Mouse (Mus musculus) liver, embryonic 14.5 days (tissue): ENCODE data around the gene Sag. TPM values are rescaled to one million over a fixed set of nuclear protein-coding genes. Genes with fewer than 3 reads are reported as not detected.

Experiments
- ATAC-seq: fragments of 200-750 bp; cut with Nextera tagmentation; 2 replicates; pipeline ENCODE4 v1.8.0; 2017; ENCODE audit warnings: moderate number of reproducible peaks, mild to moderate bottlenecking, moderate library complexity; ENCODE audit not compliant: insufficient read depth
- DNase-seq, 3 experiments: peaks; one replicate each; pipeline ENCODE4 v3.0.0-alpha.2; 2012 to 2013; ENCODE audit warnings: low read depth in 3 of 3, low spot score in 3 of 3
- H3K27ac ChIP-seq: fragments of 300-500 bp; sonication (generic); 2 replicates; pipeline ENCODE4 v1.5.1; 2014; ENCODE audit warnings: moderate library complexity, mild to moderate bottlenecking, control low read depth, inconsistent platforms
- H3K27me3 ChIP-seq: fragments of 300-500 bp; sonication (generic); 2 replicates; pipeline ENCODE4 v1.6.1; 2014; ENCODE audit warnings: mild to moderate bottlenecking, low read length, moderate library complexity; ENCODE audit not compliant: control insufficient read depth, insufficient read depth
- H3K36me3 ChIP-seq: fragments of 300-500 bp; sonication (generic); replicated peaks from 2 replicates; pipeline ENCODE4 v1.6.1; 2014; ENCODE audit warnings: low read depth; ENCODE audit not compliant: control insufficient read depth, insufficient read depth
- H3K4me1 ChIP-seq, 2 experiments: fragments of 200-500 bp in 1 of 2; fragments of 300-500 bp in 1 of 2; sonication (generic) in 1 of 2; replicated peaks; 2 replicates each; pipeline ENCODE4 v1.6.1; 2012 to 2014; ENCODE audit warnings: antibody characterized with exemption in 1 of 2, inconsistent platforms in 1 of 2, low read length in 1 of 2; ENCODE audit not compliant: control insufficient read depth in 2 of 2, insufficient read depth in 2 of 2
- H3K4me2 ChIP-seq: fragments of 300-500 bp; sonication (generic); 2 replicates; pipeline ENCODE4 v1.6.1; 2014; ENCODE audit warnings: low read depth, mild to moderate bottlenecking, control low read depth, moderate library complexity
- H3K4me3 ChIP-seq, 2 experiments: fragments of 200-500 bp in 1 of 2; fragments of 300-500 bp in 1 of 2; sonication (generic) in 1 of 2; 2 replicates each; pipeline ENCODE4 v1.5.1; 2012 to 2014; ENCODE audit warnings: low read depth in 2 of 2, low read length in 2 of 2, mild to moderate bottlenecking in 2 of 2, control low read depth in 1 of 2, inconsistent platforms in 1 of 2, moderate library complexity in 1 of 2; ENCODE audit not compliant: insufficient read depth in 1 of 2
- H3K9ac ChIP-seq: fragments of 300-500 bp; sonication (generic); replicated peaks from 2 replicates; pipeline ENCODE4 v1.6.1; 2014; ENCODE audit warnings: mild to moderate bottlenecking, control low read depth, moderate library complexity
- H3K9me3 ChIP-seq: fragments of 300-500 bp; sonication (generic); 2 replicates; pipeline ENCODE4 v1.6.1; 2016; ENCODE audit warnings: low read length, mixed read lengths; ENCODE audit not compliant: control insufficient read depth
- CTCF ChIP-seq: IDR thresholded peaks from 2 replicates; pipeline ENCODE4 v1.5.1; 2016; ENCODE audit warnings: antibody characterized with exemption, low read depth, control low read depth
- EP300 ChIP-seq: IDR thresholded peaks from 2 replicates; pipeline ENCODE4 v1.6.1; 2016; ENCODE audit warnings: antibody characterized with exemption, low read depth
- WGBS: fragments of 180-500 bp; shearing (Covaris S2); extraction: QIAGEN DNeasy Blood & Tissue Kit; methylation state at CpG from one replicate; pipeline ENCODE4 v1.1.7; 2014; ENCODE audit not compliant: insufficient replicate concordance; 5-methylcytosine and 5-hydroxymethylcytosine counted together
- polyA plus RNA-seq, 2 experiments: library from polyadenylated mRNA; depleted of rRNA in 1 of 2; stranded (reverse) in 1 of 2; unstranded in 1 of 2; fragments of >200 nt; fragmentation: Nextera tagmentation in 1 of 2; extraction: Ambion mirVana in 1 of 2; gene quantifications; 2 replicates each; pipeline versions ENCODE4 v1.2.1 to v1.2.3; 2012 to 2014

Sag gene
- polyA plus RNA-seq, 2 experiments = 0.27 to 0.67 TPM

GRCm38 (mm10) chr1:87779204-87779785, 24.2 kb upstream of the Sag start:
- Histone ChIP-seq H3K27ac (no peak overlapping the region), H3K27me3 (no peaks in the 10 kb centered on the region), H3K4me3 (no peak overlapping the region), H3K9ac (no peak overlapping the region), H3K4me2 (no peak overlapping the region), H3K9me3 (no peaks in the 10 kb centered on the region), H3K4me1 (no peaks in the 10 kb centered on the region), H3K36me3 (peaks cover 82% of the 10 kb centered on the region)
- no peak for ATAC-seq
- DNase-seq = no peak
- no peak for TF ChIP-seq EP300
- 79% methylated on average over 5 of the region's 5 CpGs for WGBS

GRCm38 (mm10) chr1:87785703-87786102, 17.8 kb upstream of the Sag start:
- ATAC-seq = no peak
- whole genome bisulfite sequencing = 80% methylated on average over 8 of the region's 8 CpGs
- Histone ChIP-seq H3K9me3 (no peaks in the 10 kb centered on the region), H3K27me3 (no peaks in the 10 kb centered on the region), H3K4me2 (no peak overlapping the region), H3K27ac (no peak overlapping the region), H3K4me3 (no peak overlapping the region), H3K36me3 (peaks cover 68% of the 10 kb centered on the region), H3K4me1 (no peaks in the 10 kb centered on the region), H3K9ac (no peak overlapping the region)
- DNase-seq = no peak
- TF ChIP-seq EP300 = no peak
- TF ChIP-seq CTCF = no peak

DNA sequence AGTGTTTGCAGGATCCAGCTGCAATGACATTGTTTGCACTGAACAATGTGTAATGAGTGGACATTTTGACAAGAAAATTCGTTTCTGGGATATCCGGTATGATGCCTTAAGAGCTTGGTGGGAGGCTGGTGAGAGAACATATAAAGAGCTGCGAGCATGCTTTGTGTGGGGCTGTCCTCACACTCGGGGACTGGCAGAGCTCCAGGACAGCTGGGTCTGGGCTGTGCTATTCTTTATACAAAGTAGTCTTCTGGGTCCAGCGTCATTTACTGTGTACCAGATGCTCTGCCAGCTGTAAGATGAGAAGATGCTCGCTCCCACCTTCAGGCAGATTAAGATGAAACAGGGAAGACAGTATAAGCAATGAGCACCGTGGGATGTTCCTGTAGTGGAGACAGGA, 17.2 kb upstream of the Sag start:
- no peaks in the 10 kb centered on the region for H3K4me1 ChIP-seq
- ATAC-seq = no peak
- TF ChIP-seq EP300 (no peak), CTCF (no peak)
- no peak overlapping the region for H3K4me2 ChIP-seq
- no peak overlapping the region for H3K27ac ChIP-seq
- H3K4me3 ChIP-seq = no peak overlapping the region
- H3K36me3 ChIP-seq = peaks cover 71% of the 10 kb centered on the region
- no peak overlapping the region for H3K9ac ChIP-seq
- no peaks in the 10 kb centered on the region for H3K9me3 ChIP-seq
- no peaks in the 10 kb centered on the region for H3K27me3 ChIP-seq
- 82% methylated on average over 7 of the region's 7 CpGs for WGBS
- no peak for DNase-seq

DNA sequence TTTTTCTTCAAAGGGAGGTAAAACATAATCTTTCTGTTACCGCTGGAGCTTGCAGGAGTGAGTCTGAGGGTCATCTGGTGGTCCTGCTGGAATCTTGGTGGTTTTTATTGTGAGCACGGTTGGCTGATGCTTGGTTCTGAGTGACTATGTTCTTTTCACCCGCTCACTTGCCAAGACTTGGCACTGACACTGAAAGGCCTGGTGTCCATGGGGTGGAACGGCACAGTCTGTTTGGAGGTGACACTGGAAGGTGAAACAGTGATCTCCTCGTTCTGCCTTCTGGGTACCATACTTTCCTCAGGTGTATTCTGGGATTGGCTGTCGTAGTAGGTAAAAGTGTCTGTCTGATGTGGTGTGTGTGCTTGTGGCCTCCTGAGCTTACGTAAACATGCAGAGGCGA, 13.8 kb upstream of the Sag start:
- no peak for DNase-seq
- no peak for ATAC-seq
- Histone ChIP-seq H3K27me3 (no peaks in the 10 kb centered on the region), H3K36me3 (peaks cover 60% of the 10 kb centered on the region), H3K4me2 (no peak overlapping the region), H3K4me1 (no peaks in the 10 kb centered on the region), H3K9ac (no peak overlapping the region), H3K9me3 (no peaks in the 10 kb centered on the region), H3K27ac (no peak overlapping the region), H3K4me3 (no peak overlapping the region)
- WGBS = 81% methylated on average over 8 of the region's 8 CpGs
- no peak for TF ChIP-seq EP300
- no peak for TF ChIP-seq CTCF

GRCm38 (mm10) chr1:87792438-87793137, 10.9 kb upstream of the Sag start:
- no peak for DNase-seq
- WGBS = 69% methylated on average over 4 of the region's 4 CpGs
- Histone ChIP-seq H3K4me3 (no peak overlapping the region), H3K27ac (no peak overlapping the region), H3K4me2 (no peak overlapping the region), H3K36me3 (peaks cover 33% of the 10 kb centered on the region), H3K9ac (no peak overlapping the region), H3K27me3 (no peaks in the 10 kb centered on the region), H3K4me1 (no peaks in the 10 kb centered on the region), H3K9me3 (no peaks in the 10 kb centered on the region)
- ATAC-seq = no peak
- no peak for TF ChIP-seq CTCF
- TF ChIP-seq EP300 = no peak
